Mouse (Mus musculus) embryonic fibroblast, embryonic 13.5 days (primary cell): ENCODE data around the gene Lars2.

Experiments
- CTCF ChIP-seq: IDR thresholded peaks from 2 replicates; pipeline ENCODE4 v1.5.1; 2011; ENCODE audit warnings: mild to moderate bottlenecking, control low read depth, low read length, moderate library complexity, borderline replicate concordance; ENCODE audit not compliant: insufficient read depth
- POLR2A ChIP-seq: IDR thresholded peaks from 2 replicates; pipeline ENCODE4 v1.6.1; 2011; ENCODE audit warnings: low read depth, mild to moderate bottlenecking, control low read depth, low read length, moderate library complexity

DNA sequence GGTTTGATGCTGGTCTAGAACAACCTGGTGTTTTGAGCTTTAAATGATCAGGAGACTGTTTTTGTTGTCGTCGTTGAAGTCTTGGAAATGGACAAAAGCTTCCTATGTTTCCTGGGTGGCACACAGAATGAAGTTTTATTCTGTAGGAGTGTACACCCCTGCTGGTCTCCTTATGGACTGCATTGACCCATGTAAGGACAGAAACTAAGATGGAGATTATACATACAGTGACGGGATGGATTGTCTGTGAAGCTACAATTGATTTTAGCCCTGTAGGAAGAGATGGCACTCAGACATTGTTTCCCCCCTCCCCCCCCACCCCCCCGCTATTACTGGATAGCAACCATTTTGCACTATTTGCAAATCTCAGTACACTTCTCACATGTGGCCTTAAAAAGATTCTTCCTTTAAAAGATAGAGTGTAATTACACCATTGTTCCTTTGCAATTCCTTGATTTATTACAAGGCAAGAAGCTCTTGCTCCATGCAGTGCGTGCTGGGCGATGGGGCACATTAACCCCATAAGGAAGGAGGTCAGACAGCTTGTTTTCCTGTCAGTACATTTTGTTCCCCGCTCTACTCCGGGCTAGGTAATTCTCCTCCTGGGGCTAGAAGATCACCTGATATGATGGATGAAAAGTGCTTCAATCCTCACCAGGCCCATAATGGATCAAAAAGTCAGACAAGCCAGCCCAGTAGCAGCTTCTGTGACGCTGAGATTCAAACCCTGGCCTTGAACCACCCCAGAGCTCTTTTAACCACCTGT, 602 bp upstream of the Lars2 start:
- no peak for TF ChIP-seq CTCF
- TF ChIP-seq POLR2A = no peak
